Mouse (Mus musculus): ENCODE measurements around the gene Frmd4b.
"Not testable (repeated sequence)": the region's sequence is repeated elsewhere in the genome, so short reads cannot be mapped to it uniquely, and the experiment has no call there.

Gene Frmd4b

DNA sequence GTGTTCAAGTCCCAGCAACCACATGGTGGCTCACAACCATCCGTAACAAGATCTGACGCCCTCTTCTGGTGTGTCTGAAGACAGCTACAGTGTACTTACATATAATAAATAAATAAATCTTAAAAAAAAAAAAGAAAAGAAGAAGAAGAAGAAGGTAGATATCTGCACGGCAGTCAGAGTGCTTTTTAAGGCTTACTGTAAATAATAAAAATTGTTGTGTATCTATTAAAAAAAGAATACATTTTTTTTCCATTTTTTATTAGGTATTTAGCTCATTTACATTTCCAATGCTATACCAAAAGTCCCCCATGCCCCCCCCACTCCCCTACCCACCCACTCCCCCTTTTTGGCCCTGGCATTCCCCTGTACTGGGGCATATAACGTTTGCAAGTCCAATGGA, 259.7 kb downstream of the Frmd4b start:
- DNase-seq (ENCODE audit: low spot score): not testable (repeated sequence)

DNA sequence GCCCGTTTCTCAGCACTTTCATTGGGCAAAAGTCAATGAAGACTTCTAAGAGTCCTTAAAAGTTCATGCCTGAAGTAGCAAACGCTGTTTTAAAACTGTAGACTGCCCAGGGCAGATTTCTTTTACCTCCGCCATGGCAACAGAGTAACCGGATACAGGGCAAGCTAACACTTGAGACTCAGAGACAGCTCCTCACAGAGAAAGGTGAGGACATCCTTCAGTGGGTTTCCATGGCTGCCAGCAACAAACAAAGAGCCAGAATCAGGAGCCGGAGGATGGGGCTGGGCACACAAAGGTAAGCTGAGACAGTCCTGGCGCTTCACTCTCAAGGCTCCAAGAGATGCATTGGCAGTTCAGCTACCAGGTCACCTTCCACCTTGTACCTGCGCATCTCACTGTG, 260.7 kb downstream of the Frmd4b start:
- no peak for DNase-seq (ENCODE audit: low spot score)

DNA sequence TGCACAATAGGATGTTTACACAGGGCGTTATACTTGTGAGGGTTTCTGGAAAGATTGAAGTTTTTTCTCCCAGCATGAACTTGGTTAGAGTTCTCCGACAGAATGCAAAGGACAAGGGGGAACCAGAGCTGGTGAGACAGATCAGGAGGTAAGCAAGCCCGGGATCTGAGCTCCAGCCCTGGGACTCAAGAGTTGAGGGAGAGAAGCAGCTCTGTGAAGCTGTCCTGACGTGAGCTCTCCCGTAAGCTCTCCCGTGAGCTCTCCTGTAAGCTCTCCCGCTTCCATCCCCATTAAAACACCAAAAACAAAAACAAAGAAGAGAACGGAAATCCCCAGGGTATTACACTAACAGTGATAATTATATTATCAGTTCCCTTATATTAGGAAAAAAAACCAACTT, 262.2 kb downstream of the Frmd4b start:
- DNase-seq (ENCODE audit: low spot score): no peak

DNA sequence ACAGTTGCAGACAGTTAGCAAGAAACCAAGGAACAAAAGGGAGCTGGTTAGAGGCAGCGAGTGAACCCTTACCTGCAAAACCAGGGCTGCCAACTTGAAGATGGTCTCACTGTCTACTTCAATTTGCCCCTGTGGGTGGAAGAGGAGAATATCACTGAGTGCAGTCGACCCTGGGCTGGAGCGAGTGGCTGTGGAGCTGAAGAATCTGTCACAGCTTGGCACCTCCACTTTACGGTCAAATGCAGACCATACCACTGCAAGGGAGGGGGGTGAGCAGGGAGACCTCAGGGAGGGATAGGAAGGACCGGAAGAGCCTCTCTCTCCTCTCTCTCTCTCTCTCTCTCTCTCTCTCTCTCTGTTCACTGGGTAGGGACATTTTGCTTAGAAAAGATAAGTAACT, 263.4 kb downstream of the Frmd4b start:
- DNase-seq (ENCODE audit: low spot score): no peak

DNA sequence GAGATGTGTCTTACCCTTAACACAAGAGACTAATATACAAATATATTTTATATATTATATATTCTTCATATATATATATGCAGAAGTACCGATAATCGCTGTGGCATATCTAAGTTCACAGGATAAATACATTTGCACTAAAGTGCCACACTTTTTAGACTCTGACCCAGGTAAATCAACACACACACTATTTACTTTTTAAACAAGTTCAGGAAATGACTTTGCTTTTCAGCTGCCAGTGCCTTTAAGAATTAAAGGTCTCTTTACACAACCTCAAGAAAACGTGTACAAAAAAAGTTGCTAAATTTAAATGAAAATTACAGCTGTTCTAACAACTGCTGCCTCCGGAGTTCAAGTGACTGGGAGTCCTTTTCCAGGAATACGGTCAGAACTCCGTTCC, 264.0 kb downstream of the Frmd4b start:
- DNase-seq (ENCODE audit: low spot score): no peak

DNA sequence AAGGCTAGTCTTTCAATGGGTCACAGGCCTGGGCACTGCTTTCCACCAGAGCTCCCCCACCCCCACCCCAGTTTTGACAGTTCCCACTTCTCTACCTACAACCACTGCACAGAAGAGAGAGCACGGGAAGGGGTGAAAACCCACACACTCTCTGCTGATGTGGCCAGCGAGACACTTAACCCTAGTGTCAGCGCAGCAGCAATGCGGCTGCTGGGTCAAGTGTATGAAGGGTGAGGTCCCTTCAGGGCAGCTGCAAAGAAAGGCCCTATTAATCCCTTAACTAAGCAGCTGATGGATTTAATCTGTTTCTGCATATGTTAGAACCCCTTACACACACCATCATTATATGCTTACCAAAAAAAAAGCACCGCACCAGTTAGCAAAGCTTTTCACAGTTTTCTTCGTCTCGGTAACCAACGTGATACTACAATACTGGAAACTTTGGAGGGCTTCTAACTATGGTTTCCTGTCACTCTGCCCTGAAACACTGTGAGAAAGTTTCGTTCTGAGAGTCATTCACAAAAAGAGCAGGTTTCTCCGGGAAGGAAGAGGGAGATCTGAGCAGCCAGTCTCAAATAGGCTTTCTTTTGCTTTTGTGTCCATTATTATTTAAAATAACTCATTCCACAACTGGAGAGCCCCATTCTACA, 264.7 kb downstream of the Frmd4b start:
- no peak for DNase-seq (ENCODE audit: low spot score)

DNA sequence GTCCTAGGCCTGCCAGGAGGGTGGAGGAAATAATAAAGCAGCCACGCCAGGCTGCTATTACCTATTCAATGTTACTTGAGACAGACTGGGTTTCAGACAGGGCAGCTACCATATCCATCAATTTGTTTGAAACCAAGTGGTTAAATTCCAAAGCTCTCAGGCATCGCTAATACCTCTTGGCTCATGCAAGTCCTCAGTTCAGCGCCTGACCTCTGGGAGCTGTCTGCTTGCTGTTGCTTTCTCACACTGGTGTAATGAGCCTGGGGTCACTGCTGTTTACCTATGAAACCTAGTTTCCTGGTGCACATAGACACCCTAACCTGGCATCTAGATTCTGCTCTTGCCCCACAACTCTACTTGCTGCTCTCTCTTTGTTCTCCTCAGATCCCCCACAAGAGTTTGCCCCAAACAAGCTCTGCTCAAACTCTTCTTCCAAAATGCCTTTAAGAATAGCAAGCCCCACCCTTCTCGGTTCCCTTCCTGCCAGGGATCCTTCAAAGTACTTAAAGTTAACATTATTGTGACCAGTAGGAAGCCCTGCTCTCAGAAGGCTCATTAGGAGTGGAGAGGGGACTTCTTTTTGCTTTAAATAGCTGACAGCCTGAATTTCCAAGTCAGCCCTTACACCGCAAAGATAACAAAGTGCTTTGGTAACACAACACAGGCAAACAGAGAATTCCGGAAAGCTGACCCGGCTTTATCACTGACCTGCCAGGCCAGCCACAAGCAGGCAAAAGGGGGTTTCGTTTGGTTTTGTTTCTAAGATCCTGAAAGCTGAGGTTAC, 267.8 kb downstream of the Frmd4b start:
- no peak for DNase-seq (ENCODE audit: low spot score)

DNA sequence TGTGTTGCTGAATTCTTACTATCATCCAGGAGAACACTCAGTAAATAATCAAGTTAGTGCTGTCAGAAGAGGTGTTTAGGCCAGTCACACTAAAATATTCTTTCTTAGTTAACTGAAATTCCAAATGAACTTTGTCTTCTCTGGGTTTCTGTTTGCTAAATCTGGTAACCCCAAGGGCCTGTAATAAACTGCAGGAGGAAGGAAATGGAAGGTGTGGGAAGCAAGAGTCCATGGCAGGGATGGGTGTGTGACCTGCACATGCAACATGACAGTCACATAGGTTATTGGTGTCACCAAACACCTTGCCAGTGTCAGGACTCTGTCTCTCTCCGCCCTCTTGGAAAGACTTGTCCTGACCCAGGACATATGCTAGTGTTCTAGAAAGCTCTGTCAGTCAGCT, 270.4 kb downstream of the Frmd4b start:
- no peak for DNase-seq (ENCODE audit: low spot score)

DNA sequence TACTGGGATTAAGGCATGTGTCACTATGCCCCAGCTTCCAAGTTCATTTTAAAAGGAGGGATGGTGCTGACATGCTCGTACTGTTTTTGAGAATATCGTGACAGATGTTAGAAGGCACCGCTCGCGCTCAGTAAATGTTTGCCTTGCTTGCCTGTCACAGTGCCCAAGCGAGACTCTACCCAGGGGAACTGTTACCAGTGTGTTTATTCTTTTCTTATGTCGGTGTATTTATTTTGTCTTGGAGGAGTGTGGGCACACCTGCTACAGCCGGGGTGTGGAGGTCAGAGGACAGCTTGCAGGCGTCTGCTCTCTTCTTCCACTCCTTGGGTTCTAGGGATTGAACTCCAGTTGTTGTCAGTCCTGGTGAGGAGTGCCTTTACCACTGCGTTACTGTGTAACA, 270.8 kb downstream of the Frmd4b start:
- DNase-seq (ENCODE audit: low spot score): no peak

DNA sequence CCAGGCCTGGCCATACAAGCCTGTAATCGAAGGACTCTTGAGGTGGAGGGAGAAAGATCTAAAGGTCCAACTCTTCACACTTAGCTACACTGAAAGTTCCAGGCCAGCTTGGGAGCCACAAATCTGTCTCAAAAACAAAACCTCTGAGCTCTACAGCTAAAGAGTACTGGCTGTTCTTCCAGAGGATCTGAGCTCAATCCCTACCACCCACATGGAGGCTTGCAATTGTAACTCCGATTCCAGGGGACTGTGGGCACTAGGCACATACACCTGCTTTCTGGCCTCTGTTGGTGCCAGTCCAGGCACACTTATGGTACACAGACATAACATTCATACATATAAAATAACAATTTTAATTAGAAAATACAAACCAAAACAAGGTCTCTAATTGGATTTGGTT, 271.4 kb downstream of the Frmd4b start:
- no peak for DNase-seq (ENCODE audit: low spot score)

DNA sequence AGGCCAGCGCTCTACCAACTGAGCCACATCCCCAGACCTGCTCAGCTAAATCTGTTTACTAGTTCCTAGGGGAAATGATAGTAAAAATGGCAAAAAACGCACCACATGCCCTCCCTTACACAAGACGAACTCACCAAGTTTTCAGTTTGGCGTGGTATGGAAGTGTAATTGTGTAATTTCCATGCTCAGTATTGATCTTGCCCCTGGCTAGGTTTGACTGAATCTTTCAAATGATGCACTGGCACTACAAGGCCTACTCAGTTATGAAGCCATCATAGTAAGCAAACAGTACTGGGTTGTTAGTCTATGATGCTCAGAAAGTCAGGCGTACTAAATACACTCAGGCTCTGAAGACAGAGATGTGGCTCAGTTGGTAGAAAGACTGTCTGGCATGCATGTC, 275.2 kb downstream of the Frmd4b start:
- no peak for DNase-seq (ENCODE audit: low spot score)

DNA sequence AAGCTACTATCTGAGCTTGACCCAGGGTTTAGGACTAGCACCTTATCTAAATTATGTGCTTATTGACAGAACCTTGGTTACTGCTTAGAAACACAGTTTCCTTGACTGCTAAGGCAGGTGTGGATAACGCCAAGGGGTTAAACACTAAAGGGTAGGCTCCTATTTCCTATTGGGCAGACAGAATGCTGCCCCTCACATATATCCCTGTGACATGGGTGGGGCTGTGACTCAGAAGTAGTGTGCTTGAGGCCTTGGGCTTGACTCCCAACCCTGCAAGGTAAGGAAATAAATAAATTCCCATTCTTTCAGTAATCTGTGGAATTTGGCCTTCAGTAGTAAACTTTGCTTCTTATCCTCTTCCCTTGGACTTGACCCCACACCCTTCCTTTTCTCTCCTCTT, 275.7 kb downstream of the Frmd4b start:
- DNase-seq (ENCODE audit: low spot score): no peak

DNA sequence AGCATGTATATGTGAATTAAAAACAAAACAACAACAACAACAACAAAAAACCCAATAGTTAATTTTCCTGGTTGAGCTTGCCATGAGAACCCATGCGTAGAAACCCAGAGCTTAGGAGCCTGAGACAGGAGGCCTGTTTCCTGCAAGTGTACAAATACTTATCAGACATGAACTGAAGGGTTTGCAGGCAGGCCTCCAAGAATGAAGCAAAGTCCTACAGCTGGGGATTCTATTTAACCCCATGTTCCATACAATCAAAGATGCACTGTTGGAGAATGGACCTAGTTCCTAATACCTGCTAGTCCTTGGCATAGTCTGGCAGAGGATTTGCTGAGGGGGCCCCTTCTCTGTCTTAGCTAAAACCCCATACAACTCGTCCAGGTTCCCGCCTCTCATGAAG, 276.2 kb downstream of the Frmd4b start:
- no peak for DNase-seq (ENCODE audit: low spot score)

DNA sequence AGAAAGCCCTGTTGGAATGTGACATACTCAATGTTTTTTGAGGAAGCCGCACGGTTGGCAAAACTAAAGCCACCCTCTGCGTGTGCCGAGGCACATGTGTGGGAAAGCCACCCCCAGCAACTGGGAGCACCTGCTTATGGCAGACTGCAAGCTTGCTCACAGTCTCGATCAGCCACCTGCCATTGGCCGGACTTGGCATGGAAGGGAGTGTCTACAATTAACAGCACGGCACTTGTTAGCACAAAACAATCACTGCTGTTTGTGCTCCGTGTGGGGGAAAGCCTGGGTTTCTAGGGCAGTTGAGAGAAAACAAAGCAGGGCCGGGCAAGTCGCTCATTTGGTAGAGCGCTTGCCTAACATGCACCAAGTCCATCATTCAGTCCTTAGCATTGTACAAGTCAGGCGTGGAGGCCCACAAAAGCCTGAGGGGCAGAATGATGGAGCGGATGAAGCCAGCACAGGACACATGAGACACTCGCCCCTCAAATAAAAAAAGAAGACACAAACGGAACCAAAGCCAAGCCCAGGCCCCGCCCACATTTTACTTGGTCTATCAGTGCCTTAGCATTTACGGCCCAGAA, 277.0 kb downstream of the Frmd4b start:
- DNase-seq (ENCODE audit: low spot score): no peak

DNA sequence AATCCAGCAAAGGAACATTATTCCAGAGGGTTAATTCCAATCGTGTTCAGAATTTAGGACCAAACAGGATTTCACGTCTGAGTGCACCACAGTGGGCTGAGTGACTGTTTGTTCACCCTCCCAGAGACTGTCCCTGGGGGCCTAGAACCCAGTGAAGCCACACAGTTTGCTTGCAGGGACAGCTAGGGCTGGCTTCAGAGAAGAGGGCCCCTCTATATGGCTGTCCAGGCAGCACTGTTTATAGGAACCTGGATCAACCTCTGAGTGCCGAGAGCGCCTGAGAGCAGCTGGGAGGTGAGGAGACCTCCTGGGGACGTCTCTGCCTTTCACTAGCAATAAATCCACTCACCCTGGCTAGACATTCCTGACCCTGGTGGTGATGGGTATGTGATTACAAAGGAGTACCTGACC, 278.1 kb downstream of the Frmd4b start:
- DNase-seq (ENCODE audit: low spot score): no peak

DNA sequence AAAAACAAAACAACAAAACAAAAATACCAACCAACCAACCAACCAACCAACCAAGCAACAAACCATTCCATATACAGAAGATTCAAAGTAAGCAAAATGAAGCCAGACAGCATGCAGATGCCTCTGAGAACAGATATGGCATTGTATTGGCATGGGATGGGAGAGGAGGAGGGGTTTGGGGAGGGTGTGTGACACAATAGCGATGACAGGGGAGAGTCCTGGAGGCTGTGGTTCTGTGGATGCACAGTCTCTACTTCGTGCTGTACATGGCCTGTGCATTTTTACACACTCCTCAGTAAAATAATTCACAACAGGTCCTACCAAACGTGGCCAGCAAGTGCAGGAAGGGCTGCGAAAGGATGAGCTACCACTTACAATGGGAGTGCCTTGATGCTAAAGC, 278.5 kb downstream of the Frmd4b start:
- DNase-seq (ENCODE audit: low spot score): no peak

DNA sequence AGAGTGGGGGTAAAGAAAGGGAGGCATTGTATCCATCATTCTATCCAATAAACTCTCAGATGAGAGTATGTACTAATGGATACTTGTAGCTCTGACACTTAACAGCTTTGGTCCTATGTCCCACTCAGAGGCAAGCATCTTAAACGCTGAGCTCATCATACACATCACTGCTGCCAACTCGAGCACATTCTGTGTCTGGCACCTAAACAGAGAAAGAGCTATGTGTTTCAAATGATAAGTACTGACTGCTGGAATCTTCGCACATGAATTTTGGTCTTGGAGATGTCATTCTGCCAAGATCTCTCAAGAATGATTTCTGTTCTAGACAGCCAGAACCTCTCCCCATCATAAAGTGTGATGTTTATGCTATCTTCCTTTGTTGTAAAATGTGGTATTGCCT, 284.0 kb downstream of the Frmd4b start:
- peak; percentile 18 for DNase-seq (ENCODE audit: low spot score)

DNA sequence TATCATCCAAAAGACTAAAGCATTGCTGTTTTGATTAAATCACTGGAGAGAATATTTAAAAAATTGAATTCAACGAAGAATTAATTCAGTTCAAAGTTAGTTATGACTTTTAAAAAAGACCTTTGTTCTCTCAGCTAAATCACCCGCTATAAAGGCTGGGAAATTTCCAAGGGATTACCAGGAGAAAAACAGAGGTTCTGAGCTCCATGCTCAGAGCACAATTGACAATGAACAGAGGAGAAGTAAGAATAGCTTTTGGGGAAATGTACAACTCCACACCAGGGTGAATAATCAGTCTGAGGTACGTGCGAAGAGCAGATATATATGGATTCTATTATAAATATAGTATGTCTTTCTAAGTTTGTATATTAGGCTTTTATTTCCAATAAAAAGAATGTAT, 293.4 kb downstream of the Frmd4b start:
- DNase-seq (ENCODE audit: low spot score): no peak

DNA sequence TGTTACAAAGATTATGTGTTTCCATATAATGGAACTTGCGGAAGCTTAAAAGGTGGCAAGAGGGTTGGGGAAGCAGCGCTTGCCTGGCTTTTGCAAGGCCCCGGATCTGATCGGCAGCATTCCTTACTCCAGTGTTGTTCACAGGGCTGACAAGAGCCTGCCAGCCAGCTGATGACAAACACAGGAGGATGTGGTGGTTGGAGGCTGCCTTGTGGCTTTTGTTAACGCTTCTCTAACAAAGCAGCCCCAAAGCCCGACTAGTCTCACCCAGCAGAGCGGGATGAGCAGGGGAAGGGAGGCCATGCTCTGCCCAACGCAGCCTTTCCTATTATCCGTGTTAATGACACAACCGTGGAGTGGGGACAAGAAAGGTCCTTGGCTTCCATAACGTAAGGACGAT, 295.2 kb downstream of the Frmd4b start:
- no peak for DNase-seq (ENCODE audit: low spot score)

DNA sequence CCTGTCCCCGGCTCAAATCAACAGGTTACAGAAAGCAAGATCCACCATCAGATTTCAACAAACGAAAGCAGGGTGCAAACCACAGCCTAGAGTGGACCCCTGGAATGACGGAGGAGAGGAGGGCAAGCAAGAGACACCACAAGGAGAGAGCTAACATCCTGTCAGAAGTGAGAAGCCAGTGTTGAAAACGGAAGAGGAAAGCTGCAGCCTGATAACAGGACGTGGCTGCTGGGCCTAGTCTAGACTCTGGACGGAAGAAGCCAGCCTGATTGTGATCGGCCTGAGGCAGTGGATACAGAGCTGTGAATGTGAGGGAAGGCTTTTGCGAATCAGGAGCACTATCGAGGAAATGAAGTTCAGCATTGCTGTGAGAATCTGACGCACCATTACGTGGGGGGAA, 296.2 kb downstream of the Frmd4b start:
- no peak for DNase-seq (ENCODE audit: low spot score)

DNA sequence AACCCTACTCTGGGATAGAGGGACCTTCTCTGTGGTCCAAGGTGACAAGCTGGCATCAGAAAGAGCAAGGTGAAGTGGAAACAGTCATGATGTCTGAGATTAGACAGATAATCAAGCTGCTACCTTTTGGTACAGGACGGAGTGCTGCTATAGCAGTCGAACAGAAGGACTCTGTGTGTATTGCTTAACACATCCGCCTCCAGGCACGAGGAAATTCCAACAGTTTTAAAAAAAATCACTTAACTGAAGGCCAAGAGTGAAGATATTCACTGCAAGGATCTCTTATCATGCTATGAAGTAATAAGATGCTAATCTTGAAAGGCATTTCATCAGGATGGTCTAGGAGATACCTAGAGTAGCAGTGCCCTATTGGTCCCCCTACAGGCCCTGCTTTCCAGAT, 298.3 kb downstream of the Frmd4b start:
- DNase-seq (ENCODE audit: low spot score): peak; percentile 14

DNA sequence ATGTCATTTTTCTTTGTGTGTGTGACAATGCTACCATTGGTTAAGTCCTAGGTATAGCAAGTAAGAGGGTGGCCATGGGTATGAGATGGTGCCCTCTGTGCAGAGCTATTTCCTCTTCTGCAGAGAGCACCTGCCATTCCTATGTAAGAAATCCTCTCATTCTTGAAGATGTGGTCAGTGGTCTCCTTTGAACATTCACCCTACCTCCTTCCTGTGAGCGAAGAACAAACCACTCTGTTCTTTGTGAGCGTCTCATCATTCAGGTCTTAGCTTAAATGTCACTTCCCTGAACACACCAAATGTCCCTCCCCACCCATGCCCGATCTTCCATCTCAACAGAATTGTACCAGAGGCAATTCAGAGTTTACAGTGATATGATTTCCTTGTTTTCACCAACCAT, 299.4 kb downstream of the Frmd4b start:
- no peak for DNase-seq (ENCODE audit: low spot score)

DNA sequence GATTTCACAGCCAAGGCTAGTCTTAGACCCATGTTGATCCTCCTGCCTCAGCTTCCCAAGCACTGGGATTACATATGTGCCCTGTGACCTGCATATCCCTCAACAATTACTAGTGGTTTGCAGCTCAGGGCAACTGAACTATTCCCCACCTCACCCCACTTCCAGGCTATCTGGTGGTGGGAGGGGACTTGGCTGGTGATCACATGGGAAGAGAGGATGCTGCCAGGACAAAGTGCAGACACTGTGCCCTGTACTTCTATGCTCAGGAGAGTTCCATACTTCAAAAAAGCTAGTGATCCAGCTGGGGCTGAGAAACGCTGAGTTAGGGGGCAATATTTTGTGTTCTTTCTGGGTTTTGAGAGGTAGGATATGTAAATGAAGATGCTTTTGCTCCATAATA, 300.6 kb downstream of the Frmd4b start:
- no peak for DNase-seq (ENCODE audit: low spot score)

DNA sequence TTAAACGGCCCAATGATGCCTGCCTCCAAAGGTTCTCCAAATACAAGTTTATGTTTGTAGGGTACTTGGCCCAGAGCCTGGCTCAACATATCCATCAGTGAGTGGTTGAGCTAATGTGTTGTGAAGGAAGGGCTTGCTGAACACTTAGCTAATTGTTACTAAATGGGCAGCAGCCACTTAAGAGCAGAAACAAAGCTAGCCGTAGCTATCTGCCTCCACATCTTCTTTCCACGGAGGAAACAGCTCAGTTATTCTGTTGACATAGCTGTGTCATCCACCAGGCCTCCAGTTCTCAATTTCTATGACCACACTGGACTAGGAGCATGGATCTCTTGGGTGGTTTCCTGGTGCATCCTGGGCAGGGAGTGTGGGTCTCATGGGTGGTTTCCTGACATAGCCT, 302.0 kb downstream of the Frmd4b start:
- no peak for DNase-seq (ENCODE audit: low spot score)
